Mouse (Mus musculus) frontal cortex, postnatal 25 days (tissue): Measurements from ENCODE around the gene 1810049J17Rik.
A peak's percentile ranks its signal among the peaks of the same experiment; 100 is the strongest.
"Not testable (repeated sequence)": the region's sequence is repeated elsewhere in the genome, so short reads cannot be mapped to it uniquely, and the experiment has no call there.

Experiments
- DNase-seq, 2 experiments: peaks; one replicate each; pipeline ENCODE4 v3.0.0; 2022; ENCODE audit warnings: low spot score in 2 of 2

Gene 1810049J17Rik

DNA sequence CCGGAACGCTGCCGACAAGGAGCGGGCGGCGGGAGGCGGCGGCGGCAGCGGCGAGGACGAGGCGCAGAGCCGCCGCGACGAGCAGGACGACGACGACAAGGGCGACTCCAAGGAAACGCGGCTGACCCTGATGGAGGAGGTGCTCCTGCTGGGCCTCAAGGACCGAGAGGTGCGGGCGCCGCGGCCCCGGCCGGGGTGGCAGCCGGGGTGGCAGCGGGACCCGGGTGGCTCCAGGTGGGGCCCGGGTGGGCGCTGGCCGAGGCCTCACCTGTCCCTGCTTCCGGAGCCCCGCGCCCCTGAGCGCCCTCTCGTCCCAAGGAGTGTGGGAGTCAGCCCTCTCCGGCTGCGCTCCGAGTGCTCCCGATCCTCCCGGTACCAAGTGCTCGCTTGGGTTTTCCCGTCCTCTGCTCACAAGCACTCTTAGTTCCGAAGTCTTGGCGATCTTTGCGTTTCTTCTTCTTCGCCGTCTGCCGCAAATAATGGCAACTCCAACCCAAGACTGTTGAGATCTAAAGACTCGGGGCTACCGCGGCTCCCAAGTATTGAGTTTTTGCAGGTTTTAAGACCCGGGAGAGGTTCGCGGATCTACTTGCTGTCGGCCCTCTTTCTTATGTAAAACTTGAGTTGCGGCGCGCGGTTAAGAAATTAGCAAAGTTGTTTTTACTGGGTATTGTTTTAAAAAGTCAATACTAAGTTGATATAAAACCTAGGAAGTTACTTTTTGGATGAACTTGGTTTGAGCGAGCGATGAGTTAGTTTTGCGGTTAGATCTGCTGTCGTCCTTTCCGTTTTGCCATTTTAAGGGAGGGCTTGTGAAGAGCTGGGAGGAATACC is at the start of gene 1810049J17Rik:
1810049J17Rik (minus strand) TSS at position 112 of the 834 bp plus-strand sequence.
- DNase-seq, result peak in 1 of 2 experiments; percentile 20

GRCm38 (mm10) chr15:12371183-12371582 is 49.5 kb upstream of the 1810049J17Rik start:
- DNase-seq, result peak; percentile 53 to 67

DNA sequence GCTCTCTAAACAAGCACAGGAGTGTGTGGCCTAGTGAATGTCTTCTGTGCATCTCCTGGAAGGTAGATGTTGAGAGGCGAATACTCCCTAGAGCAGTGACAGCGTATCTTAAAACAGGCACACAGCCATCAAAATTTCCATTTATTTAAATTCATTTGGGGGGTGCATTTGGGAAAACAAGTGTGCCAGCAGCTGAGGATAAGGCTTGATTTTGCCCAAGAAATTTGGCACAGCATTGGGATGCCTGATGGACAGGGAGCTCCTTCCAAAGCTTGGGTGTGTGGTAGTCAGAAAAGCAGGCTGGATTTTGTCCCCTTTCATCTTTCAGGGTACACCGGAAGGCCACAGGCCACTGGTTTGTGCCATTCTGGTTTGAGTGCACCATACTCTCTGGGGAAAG is 48.4 kb upstream of the 1810049J17Rik start:
- DNase-seq, result no peak

- DNase-seq, result no peak
These were observed 47.2 kb upstream of the 1810049J17Rik start for GRCm38 (mm10) chr15:12368850-12369249.

DNA sequence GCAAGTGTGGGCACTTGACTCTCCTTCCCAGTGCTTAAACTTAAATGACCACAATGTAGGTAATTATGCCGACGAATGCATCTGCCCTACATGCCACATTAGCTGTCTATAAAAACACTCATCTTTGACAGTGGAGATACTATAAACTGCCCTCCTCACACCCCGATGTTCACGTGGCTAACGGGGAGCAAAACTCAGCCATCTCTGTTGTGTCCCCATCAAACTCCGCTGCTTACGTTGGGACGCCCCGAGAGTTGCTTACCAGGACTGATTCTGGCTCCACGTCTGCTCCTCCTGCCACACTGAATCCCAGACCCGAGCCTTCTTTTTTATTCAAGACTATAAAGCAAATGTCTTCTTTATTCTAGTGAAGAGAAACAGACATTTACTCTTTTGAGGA is 46.7 kb upstream of the 1810049J17Rik start:
- no peak for DNase-seq

- DNase-seq, result no peak
These were observed 45.8 kb upstream of the 1810049J17Rik start for GRCm38 (mm10) chr15:12367306-12368080.

- DNase-seq, result not testable (repeated sequence)
These were observed 45.0 kb upstream of the 1810049J17Rik start for GRCm38 (mm10) chr15:12366580-12367305.

GRCm38 (mm10) chr15:12366072-12366469 is 44.4 kb upstream of the 1810049J17Rik start:
- DNase-seq, result peak in 1 of 2 experiments; percentile 41

GRCm38 (mm10) chr15:12365416-12366071 is 43.8 kb upstream of the 1810049J17Rik start:
- no peak for DNase-seq

DNA sequence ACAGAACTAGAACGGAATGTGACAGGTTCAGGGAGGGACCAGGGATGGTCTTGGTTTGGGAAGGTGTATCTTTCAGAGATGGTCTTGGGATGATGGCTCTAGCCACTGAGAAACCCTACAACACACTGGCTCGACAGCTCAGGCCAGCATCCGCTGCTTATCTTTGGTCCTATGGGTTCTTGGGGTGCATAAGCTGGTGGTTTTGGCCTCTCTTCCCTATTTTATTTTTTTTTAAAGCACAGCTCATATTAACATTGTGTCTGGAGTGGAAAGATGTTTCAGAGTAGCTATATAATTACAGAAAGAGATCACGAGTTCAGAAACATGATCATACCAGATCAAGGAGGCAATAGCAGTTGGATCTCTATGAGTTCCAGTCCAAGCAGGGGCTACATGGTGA is 42.4 kb upstream of the 1810049J17Rik start:
- DNase-seq, result no peak

DNA sequence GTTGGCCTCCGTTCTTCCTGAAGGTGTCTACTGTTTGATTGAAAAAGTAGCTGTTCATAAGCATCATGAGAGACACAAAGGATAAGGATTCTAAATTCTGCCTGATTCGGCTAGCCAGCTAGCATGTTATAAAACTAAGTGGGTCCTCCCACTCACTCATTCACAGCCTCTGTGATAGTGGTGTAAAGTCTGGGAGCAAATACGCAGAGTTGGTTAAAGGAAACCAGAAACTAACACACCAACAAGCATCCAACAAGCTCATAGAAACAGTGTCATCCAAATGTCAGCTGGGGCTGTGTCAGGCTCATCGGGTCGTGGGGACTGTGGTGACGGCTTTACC is 41.0 kb upstream of the 1810049J17Rik start:
- no peak for DNase-seq

DNA sequence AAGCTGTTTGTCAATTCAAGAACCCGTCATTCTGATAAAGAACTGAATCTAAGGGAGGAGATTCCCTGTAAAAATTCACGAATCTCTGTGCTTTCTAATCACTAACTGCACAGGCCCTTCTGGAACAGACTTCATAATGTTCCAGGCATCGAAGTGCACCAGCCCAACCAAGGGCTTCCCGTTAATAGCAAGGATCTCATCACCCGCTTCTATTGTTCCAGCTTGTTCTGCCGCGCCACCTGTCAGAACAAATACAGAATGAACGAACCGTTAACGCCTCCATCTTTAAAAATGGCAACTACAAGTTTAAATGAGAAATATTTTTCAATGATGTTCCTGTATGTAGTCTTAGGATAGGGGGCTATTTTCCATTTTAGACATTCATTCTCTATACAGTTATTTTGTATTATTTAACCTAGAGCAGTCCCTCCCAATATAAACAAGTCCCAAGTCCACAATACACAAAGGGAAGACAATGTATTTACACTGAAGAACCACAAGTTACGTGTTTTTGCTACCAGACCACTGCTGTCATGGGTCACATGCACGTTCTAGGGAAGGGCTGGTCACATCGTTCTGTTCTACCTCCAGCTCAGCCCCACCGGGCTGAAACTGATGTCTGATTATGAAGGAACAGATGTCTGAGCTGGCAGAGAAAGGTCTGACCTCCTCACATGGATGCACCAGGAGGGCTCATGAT is 40.5 kb upstream of the 1810049J17Rik start:
- no peak for DNase-seq

DNA sequence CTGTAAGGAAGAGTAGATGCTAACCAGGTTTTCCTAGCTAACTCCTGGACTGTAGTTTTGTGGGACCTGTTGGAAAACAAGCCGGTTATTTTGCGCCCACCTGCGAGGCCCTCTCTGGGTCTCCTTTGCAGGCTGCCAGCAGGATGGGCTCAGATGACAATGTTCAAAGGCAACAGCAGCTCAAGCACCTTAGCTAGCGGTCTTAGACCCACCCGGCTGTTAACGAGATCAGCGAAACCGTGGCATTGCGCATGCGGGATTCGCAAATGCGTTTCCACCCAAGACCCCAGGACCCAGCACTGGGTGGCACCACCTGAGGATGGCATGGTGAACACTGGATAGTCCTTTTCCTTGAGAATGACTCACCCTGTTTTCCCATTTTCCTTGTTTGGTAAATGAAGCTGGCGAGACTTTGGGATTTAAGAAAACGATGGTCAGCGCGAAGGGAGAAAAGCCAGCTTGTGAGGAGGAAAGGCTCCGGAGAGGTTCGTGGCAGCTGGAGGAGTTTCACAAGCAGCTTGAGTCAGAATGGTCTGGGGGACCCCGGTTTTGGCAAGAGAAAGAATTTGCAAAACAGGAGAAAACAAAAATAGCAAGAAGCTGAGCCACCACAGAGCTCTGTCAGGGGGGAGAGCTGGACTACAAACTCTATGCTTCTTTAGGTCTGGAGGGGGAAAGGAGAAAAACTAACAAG is 39.0 kb upstream of the 1810049J17Rik start:
- DNase-seq, result no peak

- no peak for DNase-seq
These were observed 36.7 kb upstream of the 1810049J17Rik start for GRCm38 (mm10) chr15:12358384-12358783.

GRCm38 (mm10) chr15:12357459-12357858 is 35.8 kb upstream of the 1810049J17Rik start:
- no peak for DNase-seq

- no peak for DNase-seq
These were observed 34.2 kb upstream of the 1810049J17Rik start for GRCm38 (mm10) chr15:12355907-12356306.

DNA sequence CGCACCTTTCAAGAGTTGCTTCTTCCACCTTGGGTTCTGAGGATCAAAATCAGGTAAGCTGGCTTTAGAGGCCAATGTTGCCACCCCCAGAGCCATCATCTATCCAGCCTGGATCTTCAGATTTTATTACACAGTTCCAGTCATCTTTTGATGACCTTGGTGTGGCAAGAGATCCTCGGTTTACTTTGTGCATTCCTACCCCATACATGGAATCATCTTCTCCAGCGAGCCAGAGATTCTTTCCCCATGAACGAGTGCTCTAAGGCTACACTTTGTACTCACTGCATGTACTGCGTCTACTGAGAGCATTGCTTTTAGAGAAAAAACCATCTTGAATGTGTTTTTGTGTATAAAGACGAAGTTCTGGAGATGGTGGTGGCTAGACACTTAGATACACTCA is 33.6 kb upstream of the 1810049J17Rik start:
- no peak for DNase-seq

DNA sequence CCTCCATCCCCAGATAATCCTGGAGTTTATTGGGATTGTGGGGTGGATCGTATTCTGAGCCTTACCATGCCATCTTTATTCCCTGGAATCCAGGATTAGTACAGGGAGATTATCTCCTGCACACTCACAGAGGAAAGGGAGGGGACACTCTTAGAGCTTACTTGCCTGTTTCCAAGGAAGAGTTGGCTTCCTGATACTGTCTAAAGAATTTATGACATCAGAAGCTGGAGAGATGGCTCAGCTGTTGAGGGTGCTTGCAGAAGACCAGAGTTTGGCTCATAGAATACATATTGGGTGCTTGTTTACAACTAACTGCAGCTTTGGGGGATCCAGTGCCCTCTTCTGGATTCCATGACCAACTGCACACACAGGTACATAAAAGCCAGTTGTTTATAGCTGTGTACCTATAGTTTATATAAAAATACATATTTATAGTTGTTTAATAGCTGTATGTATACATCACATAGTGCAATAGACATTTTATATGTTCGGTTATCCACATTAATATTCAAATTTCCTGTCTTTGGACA is 32.6 kb upstream of the 1810049J17Rik start:
- DNase-seq, result no peak

GRCm38 (mm10) chr15:12351470-12351869 is 29.8 kb upstream of the 1810049J17Rik start:
- DNase-seq, result no peak

DNA sequence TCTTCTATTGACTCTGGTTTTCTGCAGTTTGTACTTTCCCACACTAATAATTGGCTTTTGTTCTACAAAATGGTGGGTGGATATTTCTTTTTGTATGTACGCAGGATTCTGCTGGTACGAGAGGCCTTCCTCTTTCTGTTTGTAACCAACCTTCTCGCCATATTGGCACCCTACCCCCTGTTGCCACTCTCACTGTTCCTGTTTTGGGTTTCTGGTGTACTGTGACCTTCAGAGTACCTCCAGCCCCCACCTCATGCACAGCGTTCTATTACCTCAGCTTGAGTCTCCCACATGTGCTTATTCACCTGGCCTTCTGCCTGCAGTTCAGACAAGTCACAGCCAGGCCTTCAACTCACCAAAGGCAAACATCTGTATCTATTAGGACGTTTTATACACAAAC is 28.1 kb upstream of the 1810049J17Rik start:
- DNase-seq, result no peak
